Mouse (Mus musculus): ENCODE measurements around the gene Raly. TPM values are rescaled to one million over a fixed set of nuclear protein-coding genes. Genes with fewer than 3 reads are reported as not detected.
"Not testable (repeated sequence)": the region's sequence is repeated elsewhere in the genome, so short reads cannot be mapped to it uniquely, and the experiment has no call there.

Gene Raly
- total RNA-seq, 2 experiments from 2014 or later, result 96.5 to 103 TPM

GRCm38 (mm10) chr2:154826054-154826538 is 35.2 kb downstream of the Raly start:
- no peak for DNase-seq (ENCODE audit: low spot score in 2 of 2)
- intact Hi-C loops (cut with DNase I), result no loop called here

GRCm38 (mm10) chr2:154827521-154827920 is 36.6 kb downstream of the Raly start:
- intact Hi-C loops (cut with DNase I), result no loop called here
- no peak for DNase-seq (ENCODE audit: low spot score in 2 of 2)

DNA sequence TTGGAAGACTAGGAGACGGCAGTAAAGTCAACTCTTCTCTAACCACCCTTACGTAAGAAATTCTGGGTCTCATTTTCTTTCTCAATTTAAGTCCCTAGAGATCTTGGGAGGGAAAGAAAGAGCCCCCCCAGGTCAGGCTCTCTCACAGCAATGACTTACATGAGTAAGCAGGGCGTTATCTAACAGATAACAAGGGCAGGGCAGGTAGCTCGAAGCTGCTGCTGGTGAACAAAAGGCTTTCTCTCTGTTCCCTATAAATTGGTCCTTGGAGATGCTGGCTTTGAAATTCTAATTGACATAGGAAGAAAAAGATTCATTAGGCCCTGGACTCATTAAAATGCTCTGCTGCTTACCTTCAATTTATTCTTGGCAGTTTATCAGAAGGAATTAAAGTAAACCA is 41.6 kb downstream of the Raly start:
- no peak for DNase-seq (ENCODE audit: low spot score in 2 of 2)
- intact Hi-C loops (cut with DNase I), result no loop called here

DNA sequence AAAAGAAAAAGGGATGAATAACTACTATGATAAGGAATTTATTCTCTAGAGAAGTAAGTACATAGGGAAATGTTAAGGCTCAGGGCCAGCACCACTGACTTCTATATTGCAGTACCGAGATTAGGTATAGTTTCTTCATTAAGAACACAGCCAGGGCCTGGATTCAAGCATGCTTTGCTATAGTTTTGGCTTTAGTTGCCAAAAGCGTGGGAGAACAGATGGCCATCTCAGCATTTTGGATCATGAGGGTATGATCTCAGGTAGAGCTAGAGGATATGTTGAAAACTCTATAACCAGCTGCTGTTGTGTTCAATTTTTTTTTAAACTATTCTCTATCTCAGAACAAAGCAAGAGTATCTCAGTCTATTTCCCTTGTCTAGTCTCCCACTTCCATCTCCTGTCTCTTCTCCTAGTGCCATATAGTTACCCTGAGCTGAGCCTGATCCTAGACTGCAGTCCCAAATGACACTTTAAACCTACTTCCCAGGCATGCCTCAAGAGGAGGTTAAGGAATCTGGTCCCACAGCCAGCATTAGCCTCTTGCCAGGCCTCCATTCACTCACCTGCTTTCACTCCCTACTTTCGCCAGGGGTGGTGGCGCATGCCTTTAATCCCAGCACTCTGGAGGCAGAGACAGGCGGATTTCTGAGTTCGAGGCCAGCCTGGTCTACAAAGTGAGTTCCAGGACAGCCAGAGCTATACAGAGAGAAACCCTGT is 43.4 kb downstream of the Raly start:
- DNase-seq (ENCODE audit: low spot score in 2 of 2), result no peak
- intact Hi-C loops (cut with DNase I), result no loop called here

- DNase-seq (ENCODE audit: low spot score in 2 of 2), result no peak
- intact Hi-C loops (cut with DNase I), result no loop called here
Observed at GRCm38 (mm10) chr2:154836537-154836936, 45.6 kb downstream of the Raly start.

DNA sequence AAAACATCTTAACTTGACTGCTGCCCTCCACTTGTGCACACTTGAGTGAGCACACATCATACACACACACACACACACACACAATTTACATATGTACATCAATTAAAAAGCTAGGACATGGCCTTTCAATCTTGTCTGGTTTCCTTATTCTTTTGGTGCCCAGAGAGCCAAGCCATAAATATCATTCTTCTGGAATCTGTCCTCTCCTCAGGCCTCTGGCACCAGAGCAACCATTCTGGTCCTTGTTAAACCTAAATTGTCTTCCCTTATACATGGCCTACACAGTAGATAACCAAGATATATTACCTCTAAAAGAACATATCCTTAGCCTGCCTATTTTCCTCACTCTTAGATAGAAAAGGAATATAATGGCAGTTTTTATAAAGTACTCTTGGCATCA is 57.2 kb downstream of the Raly start:
- no peak for DNase-seq (ENCODE audit: low spot score in 2 of 2)
- intact Hi-C loops (cut with DNase I), result no loop called here

- peak; percentile 70 to 76 for DNase-seq (ENCODE audit: low spot score in 2 of 2)
- intact Hi-C loops (cut with DNase I), result no loop called here
Observed at GRCm38 (mm10) chr2:154855383-154855782, 64.5 kb downstream of the Raly start.

DNA sequence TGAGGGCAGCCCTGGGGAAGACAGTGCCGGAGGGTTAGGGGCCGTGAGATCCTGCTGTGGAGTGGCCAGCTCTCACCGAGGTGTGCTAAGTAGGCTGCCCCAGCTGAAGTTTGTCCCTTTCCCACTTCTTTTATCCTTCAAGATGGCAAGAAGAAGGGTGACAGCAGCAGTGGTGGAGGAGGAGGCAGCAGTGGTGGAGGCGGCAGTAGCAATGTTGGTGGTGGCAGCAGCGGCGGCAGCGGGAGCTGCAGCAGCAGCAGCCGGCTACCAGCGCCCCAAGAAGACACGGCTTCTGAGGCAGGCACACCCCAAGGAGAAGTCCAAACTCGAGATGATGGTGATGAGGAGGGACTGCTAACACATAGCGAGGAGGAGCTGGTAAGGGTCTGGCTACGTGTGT is 72.8 kb downstream of the Raly start:
- intact Hi-C loops (cut with DNase I), result no loop called here
- no peak for DNase-seq (ENCODE audit: low spot score in 2 of 2)

DNA sequence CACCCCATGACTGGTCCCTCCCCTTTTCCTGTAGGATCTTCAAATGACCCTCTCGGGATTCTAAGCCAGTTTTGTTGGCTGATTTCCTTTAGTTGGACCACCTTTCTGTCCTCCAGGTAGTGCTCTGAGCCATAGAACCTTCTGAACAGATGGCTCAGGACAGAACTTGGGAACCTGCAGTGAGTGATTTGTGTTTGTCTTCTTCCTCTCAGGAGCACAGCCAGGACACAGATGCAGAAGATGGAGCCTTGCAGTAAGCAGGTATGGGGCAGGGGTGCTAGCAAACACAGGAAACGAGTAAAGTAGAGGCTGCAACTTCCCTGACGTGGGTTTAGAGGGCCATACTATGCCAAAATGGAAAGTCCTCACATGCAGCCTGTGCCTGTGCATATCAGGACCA is 74.8 kb downstream of the Raly start:
- intact Hi-C loops (cut with DNase I), result no loop called here
- no peak for DNase-seq (ENCODE audit: low spot score in 2 of 2)

DNA sequence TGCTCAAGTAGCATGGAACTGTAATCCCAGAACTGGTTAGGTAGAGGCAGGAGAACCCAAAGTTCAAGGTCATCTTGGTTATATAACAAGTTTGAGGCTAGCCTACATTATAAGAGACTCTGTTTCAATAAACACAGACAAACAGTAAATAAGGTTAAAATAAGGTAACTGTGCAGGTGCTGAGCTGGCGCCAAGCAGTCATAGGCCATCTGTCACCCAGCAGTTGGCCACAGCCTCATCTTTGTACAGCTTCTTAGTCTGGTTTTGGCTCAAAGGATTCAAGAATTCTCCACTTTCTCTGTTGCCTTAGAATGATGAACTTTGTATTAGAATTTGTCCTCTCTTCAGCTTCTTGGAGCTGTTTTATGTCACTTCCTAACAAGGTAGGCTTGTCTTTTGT is 77.2 kb downstream of the Raly start:
- intact Hi-C loops (cut with DNase I), result no loop called here
- DNase-seq (ENCODE audit: low spot score in 2 of 2), result no peak

DNA sequence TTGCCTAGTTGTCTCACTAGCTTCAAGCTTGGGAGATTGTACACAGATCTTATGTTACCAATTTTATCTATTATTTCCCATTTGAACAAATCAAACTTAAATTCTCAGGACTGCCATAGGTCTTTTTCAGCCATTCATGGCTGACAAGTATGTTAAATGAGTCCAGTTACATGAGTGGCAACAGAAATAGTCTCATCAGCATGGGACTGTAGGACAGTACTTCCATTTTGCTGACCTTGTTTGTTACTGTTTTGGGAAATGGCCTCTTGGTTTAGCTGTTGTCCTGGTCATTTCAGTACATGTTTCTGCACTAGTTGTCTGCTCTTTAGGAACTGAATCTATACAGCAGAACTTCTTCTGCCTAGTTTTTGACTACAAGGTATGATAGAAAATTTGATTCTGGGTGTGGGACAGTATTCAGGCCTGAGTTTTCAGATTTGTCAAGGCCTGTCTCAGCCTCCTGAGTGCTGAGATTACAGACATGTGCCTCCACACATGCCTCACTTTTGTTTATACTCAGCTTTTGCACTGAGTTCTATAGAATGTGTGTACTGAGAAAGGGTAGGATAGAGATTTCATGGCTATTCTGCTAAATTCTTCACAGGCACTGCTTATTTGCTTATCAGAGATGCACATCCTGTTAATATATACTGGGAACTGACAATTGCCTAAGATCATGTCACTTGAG is 79.2 kb downstream of the Raly start:
- intact Hi-C loops (cut with DNase I), result no loop called here
- DNase-seq (ENCODE audit: low spot score in 2 of 2), result no peak

GRCm38 (mm10) chr2:154876621-154877020 is 85.7 kb downstream of the Raly start:
- intact Hi-C loops (cut with DNase I), result no loop called here
- no peak for DNase-seq (ENCODE audit: low spot score in 2 of 2)

DNA sequence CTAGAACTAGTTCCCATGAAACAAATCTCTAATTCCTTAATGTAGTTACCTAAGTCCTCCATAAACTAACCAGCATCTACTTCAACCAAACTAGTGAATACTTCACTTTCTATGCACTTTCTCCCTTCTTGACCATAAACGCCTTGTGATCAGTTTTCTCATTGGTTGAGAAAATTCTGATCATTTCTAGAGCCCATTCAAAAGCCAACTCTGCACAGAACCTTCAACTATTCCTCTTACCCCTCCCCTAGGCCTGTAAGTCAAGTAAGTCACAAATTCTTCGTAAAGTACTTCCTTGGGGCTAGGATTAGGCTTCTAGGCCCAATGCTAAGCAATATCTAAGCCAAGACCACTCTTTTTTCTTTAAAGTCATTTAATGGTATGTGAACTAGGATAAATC is 100.7 kb downstream of the Raly start:
- intact Hi-C loops (cut with DNase I), result no loop called here
- no peak for DNase-seq (ENCODE audit: low spot score in 2 of 2)

DNA sequence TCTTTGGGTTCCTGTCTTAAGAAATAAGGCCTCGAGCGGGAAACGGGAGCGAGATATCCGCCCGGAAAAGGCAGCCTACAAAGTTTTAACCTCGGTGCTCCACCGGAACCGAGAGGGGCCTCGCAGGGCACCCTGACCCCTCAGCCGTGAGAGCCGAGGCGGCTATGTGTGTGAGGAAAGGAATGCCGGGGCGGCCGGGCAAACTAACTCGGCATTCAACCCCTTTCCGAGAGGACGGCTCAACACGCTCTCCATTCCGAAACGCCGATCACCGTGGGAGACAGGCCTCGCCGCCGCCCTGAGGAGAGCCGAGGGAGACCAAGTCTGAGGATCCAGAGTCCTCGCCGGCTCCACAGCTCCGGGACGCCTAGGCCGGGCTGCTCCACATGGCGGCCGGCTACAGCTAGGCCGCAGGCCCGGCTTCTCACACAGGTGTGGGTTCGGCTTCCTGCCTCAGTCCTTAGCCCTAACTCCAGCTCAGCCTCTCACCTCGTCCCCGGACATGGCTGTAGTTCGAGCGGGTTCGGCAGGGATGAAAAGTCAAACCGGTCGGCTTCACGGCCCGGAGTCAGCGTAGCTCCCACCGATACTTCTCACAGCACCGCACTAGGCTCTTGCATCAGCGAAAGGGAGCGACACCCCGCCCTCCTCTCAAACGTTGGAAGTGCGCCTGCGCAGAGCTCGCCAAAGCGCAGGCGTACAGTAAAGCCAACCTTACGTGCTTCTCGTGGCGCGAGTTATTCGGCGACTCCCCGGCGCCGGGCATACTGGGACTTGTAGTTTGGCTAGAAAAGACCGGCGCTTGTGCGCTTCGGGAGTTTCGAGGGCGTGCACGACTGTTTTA is 101.5 kb downstream of the Raly start, which contains the start of gene Eif2s2:
Gene Eif2s2, minus strand, starts transcription at position 735 of the 844 bp plus-strand sequence.
- DNase-seq (ENCODE audit: low spot score in 2 of 2), result peak; percentile 96 to 97
- intact Hi-C loops (cut with DNase I), result no loop called here

- DNase-seq (ENCODE audit: low spot score in 2 of 2), result no peak
- intact Hi-C loops (cut with DNase I), result no loop called here
Observed at GRCm38 (mm10) chr2:154893045-154893385, 102.1 kb downstream of the Raly start.

DNA sequence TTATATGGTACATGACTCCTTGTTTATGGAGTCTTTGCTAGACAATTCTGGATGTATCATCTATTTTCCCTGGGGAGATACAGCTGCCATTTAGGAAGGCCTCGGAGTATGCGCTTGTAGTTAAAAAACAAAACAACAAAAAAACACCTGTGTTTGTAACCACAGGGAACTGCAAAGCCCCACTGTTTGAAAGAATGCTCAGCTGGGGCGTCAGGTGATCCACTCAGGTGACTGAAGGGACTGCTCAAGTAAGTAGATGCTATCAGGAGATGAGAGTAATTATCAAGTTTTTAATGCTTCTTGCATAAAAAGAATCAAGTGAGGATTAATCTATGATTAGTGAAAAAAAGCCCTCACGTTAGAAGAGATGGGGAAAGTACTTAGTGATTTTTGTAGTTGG is 102.7 kb downstream of the Raly start:
- intact Hi-C loops (cut with DNase I), result no loop called here
- DNase-seq (ENCODE audit: low spot score in 2 of 2), result no peak

DNA sequence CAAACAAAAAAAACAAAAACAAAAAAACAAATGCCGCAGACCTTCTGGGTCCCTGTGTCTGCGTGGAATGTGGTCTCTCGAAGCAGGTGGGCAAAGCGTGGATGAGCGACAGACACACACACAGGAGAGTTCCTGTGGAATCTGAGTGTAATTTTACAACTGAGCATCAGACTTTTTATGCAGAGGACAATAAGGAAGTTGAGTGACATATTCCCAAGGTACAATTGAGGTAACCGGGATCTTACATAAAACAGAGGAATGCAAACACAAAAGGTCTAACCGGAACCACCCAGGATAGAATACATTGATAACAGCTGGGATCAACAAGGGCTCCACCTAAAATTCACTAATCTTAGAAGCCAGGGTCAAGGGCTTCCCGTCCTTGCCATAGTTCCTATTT is 108.1 kb downstream of the Raly start:
- intact Hi-C loops (cut with DNase I); DNase-seq (ENCODE audit: low spot score in 2 of 2): not testable (repeated sequence)

- DNase-seq (ENCODE audit: low spot score in 2 of 2); intact Hi-C loops (cut with DNase I): not testable (repeated sequence)
Observed at GRCm38 (mm10) chr2:154899412-154899811, 108.5 kb downstream of the Raly start.

GRCm38 (mm10) chr2:154902111-154902510 is 111.2 kb downstream of the Raly start:
- intact Hi-C loops (cut with DNase I), result no loop called here
- no peak for DNase-seq (ENCODE audit: low spot score in 2 of 2)

GRCm38 (mm10) chr2:154905796-154906195 is 114.9 kb downstream of the Raly start:
- intact Hi-C loops (cut with DNase I), result no loop called here
- no peak for DNase-seq (ENCODE audit: low spot score in 2 of 2)

All from left cerebral cortex, postnatal 14 days (tissue).